Mouse (Mus musculus): ENCODE results near the gene Abhd13. TPM values are rescaled to one million over a fixed set of nuclear protein-coding genes. Genes with fewer than 3 reads are reported as not detected.

The Abhd13 gene
- polyA plus RNA-seq, 1 experiment from 2014 or later = 19.8 TPM

DNA sequence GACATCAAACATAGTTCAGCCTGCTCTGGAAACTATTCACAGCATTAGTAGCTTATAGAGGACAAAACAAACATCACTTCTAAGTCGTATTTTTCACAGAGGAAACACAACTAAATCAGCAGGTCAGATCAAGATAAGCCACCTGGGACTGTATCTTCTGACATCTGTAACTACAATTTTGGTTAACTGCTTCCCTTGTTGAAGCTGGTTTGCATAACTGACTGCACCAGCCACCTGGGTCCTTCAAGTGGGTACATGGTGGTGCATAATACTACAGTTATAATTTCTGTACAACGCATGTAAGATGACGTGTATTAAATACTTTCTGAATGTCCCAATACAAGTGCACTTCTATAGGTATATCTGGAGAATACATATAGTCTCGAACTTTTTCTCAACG is 2.2 kb upstream of the Abhd13 start:
- no peaks in the 10 kb centered on the region for H3K9me3 ChIP-seq (ENCODE audit: control insufficient read depth, low read length)
- no peak for ATAC-seq (ENCODE audit: low FRiP score)
- DNase-seq (ENCODE audit: low spot score) = no peak
- H3K4me1 ChIP-seq (replicated peaks; ENCODE audit: control insufficient read depth, insufficient read depth, low read length) = peaks cover 37% of the 10 kb centered on the region
- H3K36me3 ChIP-seq (replicated peaks; ENCODE audit: control insufficient read depth, insufficient read depth) = peaks cover 29% of the 10 kb centered on the region
- H3K4me2 ChIP-seq (replicated peaks) = peak overlapping the region; percentile 84
- WGBS = 49% methylated on average over 5 of the region's 5 CpGs
- H3K4me3 ChIP-seq (replicated peaks; ENCODE audit: low read length) = peak overlapping the region; percentile 74
- no peaks in the 10 kb centered on the region for H3K27me3 ChIP-seq (ENCODE audit: control insufficient read depth, insufficient read depth, low read length)
- H3K27ac ChIP-seq = no peak overlapping the region
- H3K9ac ChIP-seq = peak overlapping the region; percentile 73

DNA sequence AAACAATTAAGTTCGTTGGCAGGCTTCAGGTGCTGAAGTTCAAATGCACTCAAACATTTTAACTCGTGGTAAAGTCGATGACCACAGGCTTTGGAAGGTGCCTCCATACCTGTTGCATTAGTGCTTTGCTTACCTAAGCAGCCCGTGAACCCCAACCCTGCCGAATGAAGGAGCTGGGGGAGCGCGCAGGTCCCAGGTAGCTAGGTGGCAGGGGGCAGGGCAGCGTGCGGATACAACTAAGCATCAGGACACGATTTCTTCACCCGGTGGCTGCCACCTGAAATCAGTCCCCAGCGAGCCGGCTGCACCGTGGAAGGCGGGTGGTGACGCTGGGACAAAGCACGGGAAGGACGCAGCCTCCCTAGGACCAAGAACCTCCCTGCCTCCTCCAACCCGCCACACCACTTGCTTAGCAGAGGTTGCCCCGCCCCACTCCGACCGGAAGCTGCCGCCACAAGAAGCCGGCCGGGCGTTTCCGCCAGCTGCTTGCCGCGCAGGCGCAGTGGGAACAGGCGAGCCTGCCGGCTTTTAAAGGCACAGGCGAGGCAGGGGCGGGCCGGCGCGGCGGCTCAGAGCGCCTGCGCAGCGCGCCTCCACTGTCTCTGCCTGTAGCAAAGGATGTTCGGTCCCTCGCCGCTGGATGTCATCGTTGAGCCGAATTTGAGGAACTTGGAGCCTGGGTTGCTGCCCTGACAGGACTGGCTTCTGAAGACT is 1.5 kb upstream of the Abhd13 start:
- Histone ChIP-seq H3K9me3 (ENCODE audit: control insufficient read depth, low read length) (no peaks in the 10 kb centered on the region), H3K27me3 (ENCODE audit: control insufficient read depth, insufficient read depth, low read length) (no peaks in the 10 kb centered on the region), H3K4me1 (replicated peaks; ENCODE audit: control insufficient read depth, insufficient read depth, low read length) (peaks cover 37% of the 10 kb centered on the region), H3K4me3 (replicated peaks; ENCODE audit: low read length) (peak overlapping the region; percentile 74), H3K9ac (peak overlapping the region; percentile 73), H3K27ac (peak overlapping the region; percentile 47), H3K4me2 (replicated peaks) (peak overlapping the region; percentile 84), H3K36me3 (replicated peaks; ENCODE audit: control insufficient read depth, insufficient read depth) (peaks cover 26% of the 10 kb centered on the region)
- ATAC-seq (ENCODE audit: low FRiP score) = peak; percentile 96
- WGBS = under 1% methylated on average over 47 of the region's 47 CpGs
- peak; percentile 98 for DNase-seq (ENCODE audit: low spot score)

DNA sequence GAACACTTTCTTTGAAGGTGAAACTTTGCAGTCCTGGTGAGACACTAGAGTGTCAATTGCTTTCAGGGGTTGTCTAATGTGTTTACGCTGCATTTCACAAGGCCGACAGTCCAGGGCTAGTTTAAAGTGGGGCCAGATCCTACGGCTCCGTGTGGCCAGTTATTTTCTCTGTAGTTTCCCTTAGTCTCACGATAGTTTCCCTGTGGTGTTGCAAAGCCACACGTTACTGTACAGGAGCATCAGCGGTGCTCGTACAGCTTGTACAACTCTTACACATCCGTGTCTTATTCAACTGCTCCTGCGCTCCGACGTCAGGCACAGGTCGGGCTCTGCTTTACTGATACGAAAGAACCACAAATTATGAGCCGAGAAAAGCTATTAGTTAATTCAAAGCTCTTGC is 491 bp upstream of the Abhd13 start:
- no peak overlapping the region for H3K27ac ChIP-seq
- no peaks in the 10 kb centered on the region for H3K27me3 ChIP-seq (ENCODE audit: control insufficient read depth, insufficient read depth, low read length)
- 51% methylated on average over 15 of the region's 15 CpGs for WGBS
- ATAC-seq (ENCODE audit: low FRiP score) (no peak; the same call in 1 of the 2 replicates), DNase-seq (ENCODE audit: low spot score) (no peak)
- peak overlapping the region; percentile 88; the same call in 1 of the 2 replicates for H3K9ac ChIP-seq
- H3K36me3 ChIP-seq (replicated peaks; ENCODE audit: control insufficient read depth, insufficient read depth) = peaks cover 16% of the 10 kb centered on the region
- peak overlapping the region; percentile 56 for H3K4me2 ChIP-seq (replicated peaks)
- no peaks in the 10 kb centered on the region for H3K9me3 ChIP-seq (ENCODE audit: control insufficient read depth, low read length)
- peaks cover 37% of the 10 kb centered on the region for H3K4me1 ChIP-seq (replicated peaks; ENCODE audit: control insufficient read depth, insufficient read depth, low read length)
- peak overlapping the region; percentile 87 for H3K4me3 ChIP-seq (replicated peaks; ENCODE audit: low read length)

DNA sequence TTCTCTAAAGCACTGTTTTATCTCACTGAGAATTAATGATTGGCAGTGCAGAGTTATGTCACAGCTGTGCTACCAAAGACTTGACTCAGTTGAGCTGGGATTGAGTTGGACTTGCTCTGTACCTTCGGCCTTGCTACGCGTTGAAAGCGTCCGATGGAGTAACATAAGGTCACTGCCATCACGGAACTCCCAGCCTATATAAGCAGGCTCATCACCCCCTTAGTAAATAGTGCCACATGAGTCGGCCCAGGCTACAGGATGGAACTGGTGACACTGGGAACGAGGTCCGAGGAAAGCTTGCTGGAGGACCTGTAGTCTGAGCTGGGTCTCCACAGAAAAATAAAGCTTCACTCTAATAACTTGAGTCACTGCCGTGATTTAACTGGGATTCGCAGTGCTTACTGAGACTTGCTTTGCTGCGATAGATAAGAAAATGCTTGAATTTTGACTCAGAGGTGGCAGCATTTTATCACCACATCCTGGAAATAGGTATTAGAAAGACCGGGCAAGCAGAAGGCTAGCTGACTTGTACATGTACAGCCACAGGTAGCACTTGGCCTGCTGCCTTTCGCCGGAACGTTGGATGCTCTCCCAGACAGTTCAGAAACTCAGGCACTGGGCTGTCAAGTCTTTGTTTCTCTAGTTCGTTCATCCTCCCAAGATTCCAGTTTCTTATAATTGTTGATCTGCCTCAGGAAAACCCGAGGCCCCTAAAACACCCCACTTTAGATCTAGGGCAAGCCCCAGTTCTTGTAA is 1.1 kb downstream of the Abhd13 start:
- DNase-seq (ENCODE audit: low spot score) = no peak
- 63% methylated on average over 18 of the region's 18 CpGs for WGBS

DNA sequence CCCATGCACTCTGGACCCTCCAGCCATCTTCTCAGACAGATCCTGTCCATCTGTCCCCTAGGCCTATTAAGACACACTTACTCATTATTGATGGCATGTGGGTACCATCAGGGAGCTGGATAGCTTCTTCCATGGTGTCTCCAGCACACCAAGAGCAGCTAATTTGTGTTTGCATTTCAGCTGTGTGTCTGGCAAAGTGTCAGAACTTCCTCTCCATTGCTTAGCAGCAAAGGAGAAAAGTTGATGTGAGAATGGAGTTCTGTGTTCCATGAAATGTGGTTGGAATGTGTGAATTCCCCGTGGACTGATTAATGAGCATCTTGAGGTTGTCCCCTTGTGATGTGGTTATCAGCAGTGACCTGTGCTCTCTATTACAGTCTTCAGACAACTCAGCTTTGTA is 2.2 kb downstream of the Abhd13 start:
- ATAC-seq (ENCODE audit: low FRiP score) (no peak), DNase-seq (ENCODE audit: low spot score) (no peak)
- no peak overlapping the region for H3K4me3 ChIP-seq (replicated peaks; ENCODE audit: low read length)
- H3K36me3 ChIP-seq (replicated peaks; ENCODE audit: control insufficient read depth, insufficient read depth) = no peaks in the 10 kb centered on the region
- peaks cover 34% of the 10 kb centered on the region for H3K4me1 ChIP-seq (replicated peaks; ENCODE audit: control insufficient read depth, insufficient read depth, low read length)
- WGBS = 69% methylated on average over 1 of the region's 1 CpGs
- no peak overlapping the region for H3K9ac ChIP-seq
- H3K9me3 ChIP-seq (ENCODE audit: control insufficient read depth, low read length) = no peaks in the 10 kb centered on the region
- no peak overlapping the region for H3K4me2 ChIP-seq (replicated peaks)
- no peak overlapping the region for H3K27ac ChIP-seq
- no peaks in the 10 kb centered on the region for H3K27me3 ChIP-seq (ENCODE audit: control insufficient read depth, insufficient read depth, low read length)

More for the DNA sequence above, 1.1 kb downstream of the Abhd13 start:
- H3K36me3 ChIP-seq (replicated peaks; ENCODE audit: control insufficient read depth, insufficient read depth) = no peaks in the 10 kb centered on the region
- H3K27ac ChIP-seq = no peak overlapping the region
- H3K9ac ChIP-seq = peak overlapping the region; percentile 88
- peaks cover 37% of the 10 kb centered on the region for H3K4me1 ChIP-seq (replicated peaks; ENCODE audit: control insufficient read depth, insufficient read depth, low read length)
- no peak for ATAC-seq (ENCODE audit: low FRiP score)
- H3K4me3 ChIP-seq (replicated peaks; ENCODE audit: low read length) = peak overlapping the region; percentile 87
- no peaks in the 10 kb centered on the region for H3K9me3 ChIP-seq (ENCODE audit: control insufficient read depth, low read length)
- no peaks in the 10 kb centered on the region for H3K27me3 ChIP-seq (ENCODE audit: control insufficient read depth, insufficient read depth, low read length)
- H3K4me2 ChIP-seq (replicated peaks) = peak overlapping the region; percentile 56

DNA sequence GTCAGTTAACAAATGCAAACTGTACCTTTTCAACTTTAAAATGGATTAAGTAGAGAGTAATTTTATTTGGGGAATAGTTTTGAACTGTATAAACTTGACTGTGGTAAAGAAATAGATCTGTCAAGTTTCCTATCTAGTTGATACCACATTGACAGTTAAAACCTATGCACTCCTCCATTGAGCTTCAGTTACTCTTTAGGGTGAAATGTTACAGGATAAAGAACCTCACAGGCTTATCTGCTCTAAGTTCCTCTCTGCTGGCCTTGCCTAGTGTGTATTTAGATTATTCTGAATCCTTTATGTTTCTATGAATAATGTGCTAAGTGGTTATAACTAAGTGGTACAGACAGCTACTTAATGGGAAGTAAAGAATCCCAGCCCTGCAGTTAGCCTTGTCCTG is 2.7 kb downstream of the Abhd13 start:
- Histone ChIP-seq H3K36me3 (replicated peaks; ENCODE audit: control insufficient read depth, insufficient read depth) (no peaks in the 10 kb centered on the region), H3K4me2 (replicated peaks) (no peak overlapping the region), H3K27me3 (ENCODE audit: control insufficient read depth, insufficient read depth, low read length) (no peaks in the 10 kb centered on the region), H3K9ac (no peak overlapping the region), H3K4me1 (replicated peaks; ENCODE audit: control insufficient read depth, insufficient read depth, low read length) (peaks cover 31% of the 10 kb centered on the region), H3K27ac (no peak overlapping the region), H3K4me3 (replicated peaks; ENCODE audit: low read length) (no peak overlapping the region), H3K9me3 (ENCODE audit: control insufficient read depth, low read length) (no peaks in the 10 kb centered on the region)
- no peak for DNase-seq (ENCODE audit: low spot score)
- no peak for ATAC-seq (ENCODE audit: low FRiP score)

- H3K27me3 ChIP-seq (ENCODE audit: control insufficient read depth, insufficient read depth, low read length) = no peaks in the 10 kb centered on the region
- H3K27ac ChIP-seq = no peak overlapping the region
- H3K4me2 ChIP-seq (replicated peaks) = no peak overlapping the region
- no peak overlapping the region for H3K9ac ChIP-seq
- no peaks in the 10 kb centered on the region for H3K9me3 ChIP-seq (ENCODE audit: control insufficient read depth, low read length)
- no peaks in the 10 kb centered on the region for H3K36me3 ChIP-seq (replicated peaks; ENCODE audit: control insufficient read depth, insufficient read depth)
- ATAC-seq (ENCODE audit: low FRiP score) = no peak
- 80% methylated on average over 7 of the region's 7 CpGs for WGBS
- no peak overlapping the region for H3K4me3 ChIP-seq (replicated peaks; ENCODE audit: low read length)
- H3K4me1 ChIP-seq (replicated peaks; ENCODE audit: control insufficient read depth, insufficient read depth, low read length) = peaks cover 9% of the 10 kb centered on the region; the same call in 1 of the 2 replicates
- DNase-seq (ENCODE audit: low spot score) = no peak
Measured at GRCm38 (mm10) chr8:10004115-10004514, 26.6 kb downstream of the Abhd13 start.

DNA sequence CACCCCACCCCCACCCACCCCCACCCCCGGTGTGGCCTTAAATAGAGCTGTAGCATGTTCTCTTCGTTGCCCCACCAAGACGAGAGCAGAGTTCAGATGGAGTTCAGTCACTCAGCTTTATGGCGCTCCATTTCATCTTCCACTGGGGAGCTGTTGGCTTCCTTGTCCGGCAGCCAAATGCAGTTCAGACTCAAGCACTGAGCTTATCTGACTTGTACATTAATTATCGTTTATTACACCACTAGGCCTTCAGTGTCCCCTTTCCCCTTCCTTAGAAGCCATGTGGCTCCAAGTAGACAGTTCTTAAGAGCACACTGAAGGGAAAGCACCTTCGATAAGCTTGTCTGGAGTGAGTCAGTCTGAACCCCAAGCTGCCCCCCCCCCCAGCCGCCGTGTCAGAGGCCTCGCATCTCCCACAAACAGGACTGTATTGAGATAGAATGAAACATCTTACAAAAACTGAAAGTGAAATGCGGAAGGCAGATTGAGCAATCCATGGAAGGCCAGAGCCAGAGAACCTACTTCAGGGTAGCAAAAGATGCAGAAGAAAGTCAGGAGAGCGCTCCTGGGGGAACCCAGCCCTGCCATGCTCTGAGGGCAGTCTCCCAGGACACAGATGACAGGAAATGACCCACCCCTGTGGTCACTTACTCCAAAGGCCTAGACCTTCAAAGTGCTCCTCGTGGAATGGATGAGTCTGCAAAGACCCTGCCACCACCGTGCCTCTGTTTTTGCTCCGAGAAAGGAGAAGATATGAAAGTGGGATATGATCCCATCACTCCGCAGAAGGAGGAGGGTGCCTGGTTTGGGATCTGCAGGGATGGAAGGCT is 28.9 kb downstream of the Abhd13 start, which contains the start of gene Tnfsf13b:
Tnfsf13b (plus strand) TSS at position 312 of the 830 bp plus-strand sequence.
- Histone ChIP-seq H3K4me1 (replicated peaks; ENCODE audit: control insufficient read depth, insufficient read depth, low read length) (peaks cover 9% of the 10 kb centered on the region; the same call in 1 of the 2 replicates), H3K9ac (peak within 1 kb of the TSS; percentile 42; the same call in 1 of the 2 replicates), H3K27me3 (ENCODE audit: control insufficient read depth, insufficient read depth, low read length) (no peaks in the 10 kb centered on the region), H3K36me3 (replicated peaks; ENCODE audit: control insufficient read depth, insufficient read depth) (no peaks in the 10 kb centered on the region), H3K4me2 (replicated peaks) (peak within 1 kb of the TSS; percentile 56), H3K27ac (no peak within 1 kb of the TSS), H3K9me3 (ENCODE audit: control insufficient read depth, low read length) (no peaks in the 10 kb centered on the region), H3K4me3 (replicated peaks; ENCODE audit: low read length) (peak within 1 kb of the TSS; percentile 29)
- ATAC-seq (ENCODE audit: low FRiP score) (no peak), DNase-seq (ENCODE audit: low spot score) (no peak)
- WGBS = 80% methylated on average over 16 of the region's 16 CpGs

All from hindbrain, embryonic 14.5 days (tissue).